Mouse (Mus musculus) ZHBTc4 (cell line): ENCODE measurements at regions not wholly inside any gene's neighbourhood (a gene's known extent, or its start where the extent isn't known, plus 50 kb on each side); places are given as distances from the start of the nearest gene placed in this dataset.

Source experiments
- DNase-seq: peaks from one replicate; pipeline ENCODE4 v3.0.0-alpha.2; 2011; ENCODE audit warnings: low read depth, low spot score

DNA sequence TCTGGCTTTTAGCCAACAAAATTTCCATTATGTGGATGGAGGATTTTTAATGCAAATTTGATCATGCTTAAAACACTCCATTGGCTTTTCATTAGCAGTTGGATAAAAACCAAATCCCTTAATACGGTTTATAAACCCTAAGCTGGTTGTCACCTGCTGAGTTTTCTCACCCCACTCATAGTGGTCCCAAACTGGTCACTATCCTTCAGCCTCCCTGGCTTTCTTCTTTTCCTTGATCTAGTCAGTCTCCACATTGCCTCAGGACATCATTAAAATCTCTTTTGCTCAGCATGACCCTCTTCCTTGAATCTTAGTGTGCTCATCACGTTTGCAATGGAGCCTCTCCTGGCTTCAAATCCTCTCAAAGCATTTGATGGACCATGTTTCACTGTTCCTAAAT lies 340.9 kb upstream of the Cntn3 start:
- no peak for DNase-seq

DNA sequence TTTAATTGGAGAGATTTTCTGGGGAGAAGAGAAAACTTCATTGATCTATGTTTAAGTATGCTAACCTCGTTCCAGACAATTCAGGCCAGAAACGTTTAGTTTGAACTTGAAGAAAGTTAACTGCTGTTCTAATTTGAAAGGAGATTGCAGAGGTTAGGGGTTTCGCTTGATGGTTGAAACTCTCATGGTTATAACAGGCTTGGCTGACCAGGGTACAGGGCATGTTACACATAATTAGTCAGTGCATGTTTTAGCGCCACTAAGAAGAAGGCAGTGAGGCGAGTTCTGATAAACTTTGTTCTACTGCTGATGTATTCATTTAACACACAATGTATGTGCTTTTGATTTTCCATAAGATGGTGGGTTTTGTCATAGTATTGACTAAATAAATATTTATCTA lies 331.1 kb upstream of the Cntn3 start:
- no peak for DNase-seq

DNA sequence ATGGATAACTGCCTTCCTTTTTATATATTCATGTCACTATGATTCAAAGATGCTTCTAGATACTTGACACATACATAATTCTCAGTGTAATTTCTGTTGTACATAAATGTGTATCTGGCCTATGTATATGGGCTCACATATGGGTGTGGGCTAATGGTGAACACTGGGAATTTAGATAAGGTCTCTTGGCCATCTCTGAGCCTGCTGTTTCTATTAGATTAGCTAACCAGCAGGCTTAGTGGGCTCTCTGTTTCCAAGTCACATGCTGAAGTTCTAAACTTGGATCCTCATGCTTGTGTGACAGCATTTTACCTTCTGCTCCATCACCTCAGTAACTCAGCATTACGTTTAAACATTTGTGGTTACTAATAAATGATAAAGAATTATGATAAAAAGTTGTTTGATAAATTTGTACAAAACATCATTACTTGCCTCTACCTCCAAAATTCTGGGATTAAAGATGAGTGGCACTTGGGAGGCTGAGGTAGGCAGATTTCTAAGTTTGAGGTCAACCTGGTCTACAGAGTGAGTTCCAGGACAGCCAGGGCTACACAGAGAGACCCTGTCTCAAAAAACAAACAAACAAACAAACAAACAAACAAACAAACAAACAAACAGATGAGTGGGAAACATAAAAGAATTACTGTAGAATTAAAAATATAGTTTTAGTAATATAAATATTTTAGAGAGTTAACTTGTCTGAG lies 327.7 kb upstream of the Cntn3 start:
- DNase-seq = no peak

DNA sequence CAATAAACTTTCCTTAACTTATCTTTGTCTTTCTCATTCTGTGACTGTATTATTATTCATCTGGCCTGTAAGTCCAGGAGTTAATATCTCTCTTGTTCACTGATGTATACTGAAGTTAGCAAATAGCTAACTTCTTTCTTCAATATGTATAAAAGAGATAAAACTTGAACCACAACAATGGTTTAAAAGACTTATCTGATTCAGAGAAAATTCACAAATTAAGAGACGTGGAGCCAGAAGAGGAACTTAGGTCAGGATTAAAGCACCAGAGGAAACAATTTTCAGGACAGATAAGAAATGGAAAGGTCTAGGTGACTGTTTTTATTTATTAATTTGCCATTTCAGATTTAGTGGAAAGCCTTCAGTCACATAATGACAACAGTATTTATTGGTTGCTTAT lies 295.5 kb upstream of the Cntn3 start:
- DNase-seq = no peak

DNA sequence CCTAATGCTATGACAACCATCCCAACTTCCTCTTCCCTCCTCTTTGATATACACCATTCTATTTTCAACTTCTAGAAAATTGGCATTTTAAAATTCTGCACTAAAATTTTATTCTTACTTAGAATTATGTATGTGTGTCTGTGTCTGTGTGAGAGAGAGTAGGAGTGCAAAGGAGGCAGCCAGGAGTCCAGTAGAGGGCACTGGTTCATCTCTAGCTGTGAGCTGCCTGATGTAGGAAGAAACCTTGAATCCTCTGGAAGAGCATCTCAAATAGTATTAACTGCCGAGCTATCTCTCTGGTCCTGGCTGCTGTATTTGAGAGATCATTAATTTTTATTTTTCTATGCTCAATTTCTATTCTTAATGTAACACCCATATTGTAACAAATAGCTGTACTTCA lies 271.6 kb upstream of the Cntn3 start:
- DNase-seq = no peak

DNA sequence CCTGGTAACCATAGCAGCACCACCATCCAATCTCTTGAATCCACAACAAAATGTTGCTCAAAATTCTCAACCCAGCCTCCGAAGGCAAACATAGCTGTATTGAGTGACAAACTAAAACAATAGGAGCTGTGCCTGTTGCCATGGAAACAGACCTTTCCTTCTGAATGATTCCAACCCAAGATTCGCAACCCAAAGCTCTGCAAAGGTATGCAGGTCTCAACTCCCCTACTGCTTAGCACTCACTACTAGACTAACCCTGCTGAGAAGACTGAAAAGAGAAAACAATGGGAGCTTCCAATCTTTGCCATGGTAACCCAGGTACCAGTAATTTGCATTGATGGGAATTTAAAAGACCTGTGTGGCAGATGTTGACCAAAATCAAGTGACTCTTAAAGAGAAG lies 260.2 kb upstream of the Cntn3 start:
- peak; percentile 73 for DNase-seq
